Mouse (Mus musculus) bone marrow, adult 2 months (tissue): ENCODE data around the gene Fbxl15.

Experiments used
- CTCF ChIP-seq: fragments of 200-500 bp; IDR thresholded peaks from 2 replicates; pipeline ENCODE4 v1.5.1; 2011; ENCODE audit warnings: low read length, control low read depth; ENCODE audit not compliant: control insufficient read depth, insufficient read depth
- POLR2A ChIP-seq: fragments of 200-500 bp; IDR thresholded peaks from 2 replicates; pipeline ENCODE4 v1.6.1; 2011; ENCODE audit warnings: low read depth, mild to moderate bottlenecking, control low read depth, low read length, borderline replicate concordance; ENCODE audit not compliant: control insufficient read depth

GRCm38 (mm10) chr19:46287566-46287965, 40.4 kb upstream of the Fbxl15 start:
- TF ChIP-seq CTCF, result no peak
- no peak for TF ChIP-seq POLR2A
